Comparison of ENCODE assay signal across 9 mouse cellular contexts in the genomic region with DNA sequence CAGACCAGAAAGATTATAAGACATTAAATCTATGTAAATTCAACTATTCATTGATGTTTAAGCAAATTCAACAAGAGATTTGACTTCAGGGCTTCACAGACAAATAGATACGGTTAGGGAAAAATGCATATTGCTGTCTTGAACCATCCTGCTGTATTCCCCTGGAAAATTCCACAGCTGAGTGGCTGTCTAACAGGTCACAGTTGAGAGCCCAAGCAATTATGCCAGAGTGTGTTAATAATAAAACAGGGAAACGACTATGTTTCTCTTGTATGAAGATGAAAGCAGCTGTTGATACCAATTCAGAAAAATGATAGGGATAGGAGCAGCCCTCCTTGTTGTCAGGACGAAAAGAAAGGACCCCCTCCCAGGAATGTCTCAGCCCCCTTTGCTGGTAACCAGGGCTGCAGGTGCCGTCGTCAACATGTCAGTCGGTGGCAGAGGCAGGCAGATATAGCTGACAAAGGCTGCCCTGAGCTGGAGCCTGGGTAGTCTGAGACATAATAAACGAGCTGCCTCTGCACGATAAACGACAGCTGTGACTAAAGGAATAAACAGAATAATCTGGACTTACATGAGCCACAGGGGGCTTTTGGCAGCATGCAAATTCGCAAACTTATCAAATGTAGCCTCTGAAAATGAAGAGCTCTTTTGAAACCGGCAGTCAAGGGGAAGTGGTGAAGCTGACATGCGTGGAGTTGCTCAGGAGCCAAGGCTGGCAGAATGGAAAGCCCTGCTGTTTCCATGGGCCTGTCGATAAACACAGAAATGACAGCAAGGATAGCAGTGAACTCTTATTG.
DNase-seq lines count a peak whose midpoint lies in the region; ATAC-seq and TF ChIP-seq lines count a peak whose summit lies in the region.
"Had no signal": no experiment of that assay in that cellular context is flagged by ENCODE, and none has a peak within 500 bp of the region (broad histone marks: within the 10 kb centered on the region; RNA-seq: fewer than 3 reads in every experiment).

No protein-coding gene starts in this region.

- ATAC-seq in lung, embryonic 16.5 days (ENCODE audit: low read depth): peak; percentile 62
- no peak for ATAC-seq in lung, postnatal 0 days
- peak; percentile 89 for ATAC-seq in hindbrain, embryonic 14.5 days (ENCODE audit: low FRiP score)
- peak; percentile 63; the same call in 1 of the 2 replicates for ATAC-seq in neural tube, embryonic 15.5 days (ENCODE audit: low FRiP score)
- ATAC-seq: Patski had no signal

- no peaks in the 10 kb centered on the region; the same call in 1 of the 2 replicates for H3K9me3 ChIP-seq in lung, embryonic 16.5 days (ENCODE audit: control insufficient read depth, low read length)
- no peaks in the 10 kb centered on the region for H3K9me3 ChIP-seq in lung, postnatal 0 days (ENCODE audit: low read length)
- H3K9me3 ChIP-seq in hindbrain, embryonic 14.5 days (ENCODE audit: control insufficient read depth, low read length): no peaks in the 10 kb centered on the region
- H3K9me3 ChIP-seq in neural tube, embryonic 15.5 days (replicated peaks): no peaks in the 10 kb centered on the region
- H3K9me3 ChIP-seq in embryonic facial prominence, embryonic 10.5 days: no peaks in the 10 kb centered on the region

- 21% methylated on average over 13 of the region's 13 CpGs for WGBS in lung, embryonic 16.5 days
- 32% methylated on average over 13 of the region's 13 CpGs for WGBS in lung, postnatal 0 days
- WGBS in hindbrain, embryonic 14.5 days: 11% methylated on average over 13 of the region's 13 CpGs
- WGBS in neural tube, embryonic 15.5 days: 18% methylated on average over 13 of the region's 13 CpGs
- 66% methylated on average over 13 of the region's 13 CpGs for WGBS in embryonic facial prominence, embryonic 10.5 days

- H3K9ac ChIP-seq in lung, embryonic 16.5 days (ENCODE audit: low read length): no peak overlapping the region
- no peak overlapping the region for H3K9ac ChIP-seq in lung, postnatal 0 days (replicated peaks; ENCODE audit: low read depth)
- H3K9ac ChIP-seq in hindbrain, embryonic 14.5 days: peak overlapping the region; percentile 21; the same call in 1 of the 2 replicates
- H3K9ac ChIP-seq in neural tube, embryonic 15.5 days (replicated peaks): 0 out of 2 replicates have a peak overlapping the region, but pooled peaks have one; percentile 14

- no peak for DNase-seq in lung, postnatal 0 days (ENCODE audit: low spot score)
- DNase-seq in hindbrain, embryonic 14.5 days (ENCODE audit: low spot score): peak; percentile 60
- peak; percentile 42 for DNase-seq in layer of hippocampus, adult 11-12 months (ENCODE audit: low spot score)
- DNase-seq in thymus, postnatal 0 days (ENCODE audit: low spot score): no peak
- no peak for DNase-seq in embryonic facial prominence, embryonic 10.5 days (ENCODE audit: low spot score)

- no peaks in the 10 kb centered on the region for H3K36me3 ChIP-seq in lung, embryonic 16.5 days (ENCODE audit: control insufficient read depth, insufficient read depth, low read length)
- no peaks in the 10 kb centered on the region for H3K36me3 ChIP-seq in lung, postnatal 0 days (ENCODE audit: insufficient read depth, low read length)
- H3K36me3 ChIP-seq in hindbrain, embryonic 14.5 days (replicated peaks; ENCODE audit: control insufficient read depth, insufficient read depth): no peaks in the 10 kb centered on the region
- H3K36me3 ChIP-seq in neural tube, embryonic 15.5 days: no peaks in the 10 kb centered on the region
- no peaks in the 10 kb centered on the region for H3K36me3 ChIP-seq in embryonic facial prominence, embryonic 10.5 days (replicated peaks)

- no peaks in the 10 kb centered on the region for H3K4me1 ChIP-seq in lung, embryonic 16.5 days (replicated peaks; ENCODE audit: control insufficient read depth, insufficient read depth, low read length)
- H3K4me1 ChIP-seq in lung, postnatal 0 days (ENCODE audit: insufficient read depth, low read depth, low read length): no peaks in the 10 kb centered on the region
- peaks cover 6% of the 10 kb centered on the region; the same call in 1 of the 2 replicates for H3K4me1 ChIP-seq in hindbrain, embryonic 14.5 days (replicated peaks; ENCODE audit: control insufficient read depth, insufficient read depth, low read length)
- peaks cover 11% of the 10 kb centered on the region for H3K4me1 ChIP-seq in neural tube, embryonic 15.5 days
- H3K4me1 ChIP-seq in embryonic facial prominence, embryonic 10.5 days: no peaks in the 10 kb centered on the region

- H3K27ac ChIP-seq in lung, embryonic 16.5 days (ENCODE audit: low read length): no peak overlapping the region
- H3K27ac ChIP-seq in lung, postnatal 0 days (ENCODE audit: low read length): no peak overlapping the region
- peak overlapping the region; percentile 75 for H3K27ac ChIP-seq in hindbrain, embryonic 14.5 days
- H3K27ac ChIP-seq in neural tube, embryonic 15.5 days (replicated peaks): peak overlapping the region; percentile 65
- no peak overlapping the region for H3K27ac ChIP-seq in embryonic facial prominence, embryonic 10.5 days (replicated peaks)
- H3K27ac ChIP-seq: macrophage had no signal

- TF ChIP-seq CTCF in lung, postnatal 0 days (IDR thresholded peaks at IDR 0.05): no peak

- no peaks in the 10 kb centered on the region for H3K27me3 ChIP-seq in lung, embryonic 16.5 days (ENCODE audit: control insufficient read depth, insufficient read depth, low read depth, low read length)
- no peaks in the 10 kb centered on the region for H3K27me3 ChIP-seq in lung, postnatal 0 days (replicated peaks; ENCODE audit: insufficient read depth, low read length)
- no peaks in the 10 kb centered on the region; the same call in 1 of the 2 replicates for H3K27me3 ChIP-seq in hindbrain, embryonic 14.5 days (ENCODE audit: control insufficient read depth, insufficient read depth, low read length)
- no peaks in the 10 kb centered on the region for H3K27me3 ChIP-seq in neural tube, embryonic 15.5 days (replicated peaks)
- no peaks in the 10 kb centered on the region for H3K27me3 ChIP-seq in embryonic facial prominence, embryonic 10.5 days (replicated peaks; ENCODE audit: low read depth, poor library complexity, severe bottlenecking)
- H3K27me3 ChIP-seq: Patski had no signal

- H3K4me2 ChIP-seq in lung, embryonic 16.5 days (ENCODE audit: low read depth, low read length): peak overlapping the region; percentile 7; the same call in 1 of the 2 replicates
- no peak overlapping the region for H3K4me2 ChIP-seq in lung, postnatal 0 days (replicated peaks; ENCODE audit: low read depth, low read length)
- H3K4me2 ChIP-seq in hindbrain, embryonic 14.5 days (replicated peaks): peak overlapping the region; percentile 40
- H3K4me2 ChIP-seq in neural tube, embryonic 15.5 days: peak overlapping the region; percentile 44

- no peak overlapping the region for H3K4me3 ChIP-seq in lung, embryonic 16.5 days (ENCODE audit: low read length)
- H3K4me3 ChIP-seq in lung, postnatal 0 days (ENCODE audit: low read depth, low read length): no peak overlapping the region
- H3K4me3 ChIP-seq in hindbrain, embryonic 14.5 days (replicated peaks; ENCODE audit: low read length): no peak overlapping the region; the same call in 1 of the 2 replicates
- 0 out of 2 replicates have a peak overlapping the region, but pooled peaks have one; percentile 7 for H3K4me3 ChIP-seq in neural tube, embryonic 15.5 days (replicated peaks)
- no peak overlapping the region for H3K4me3 ChIP-seq in embryonic facial prominence, embryonic 10.5 days

- TF ChIP-seq EP300 in lung, postnatal 0 days (IDR thresholded peaks at IDR 0.05): no peak

Comparison
In these comparisons a context has a peak if more than half of its experiments do, and no peak if none do; other contexts are left out.
1. H3K27ac ChIP-seq: peak in hindbrain, embryonic 14.5 days (single experiment) and neural tube, embryonic 15.5 days (single experiment); none in lung, embryonic 16.5 days (single experiment), lung, postnatal 0 days (single experiment) and embryonic facial prominence, embryonic 10.5 days (single experiment).
2. H3K9ac ChIP-seq: peak in hindbrain, embryonic 14.5 days (single experiment) and neural tube, embryonic 15.5 days (single experiment); none in lung, embryonic 16.5 days (single experiment) and lung, postnatal 0 days (single experiment).
3. DNase-seq: peak in hindbrain, embryonic 14.5 days (single experiment) and layer of hippocampus, adult 11-12 months (single experiment); none in lung, postnatal 0 days (single experiment), thymus, postnatal 0 days (single experiment) and embryonic facial prominence, embryonic 10.5 days (single experiment).